Mouse (Mus musculus) hindbrain, embryonic 14.5 days (tissue): ENCODE data around the gene Zbtb4. TPM values are rescaled to one million over a fixed set of nuclear protein-coding genes. Genes with fewer than 3 reads are reported as not detected.
A peak's percentile ranks its signal among the peaks of the same experiment; 100 is the strongest.

Source experiments
- ATAC-seq: fragments of 200-750 bp; cut with Nextera tagmentation; 2 replicates; pipeline ENCODE4 v1.8.0; 2017; ENCODE audit warnings: moderate number of reproducible peaks, mild to moderate bottlenecking, moderate TSS enrichment, moderate library complexity; ENCODE audit not compliant: low FRiP score
- DNase-seq: peaks from one replicate; pipeline ENCODE4 v3.0.0-alpha.2; 2015; ENCODE audit warnings: low spot score
- H3K27ac ChIP-seq: fragments of 300-500 bp; sonication (generic); 2 replicates; pipeline ENCODE4 v1.5.1; 2014; ENCODE audit warnings: mild to moderate bottlenecking, moderate library complexity
- H3K27me3 ChIP-seq: fragments of 300-500 bp; sonication (generic); 2 replicates; pipeline ENCODE4 v1.6.1; 2014; ENCODE audit warnings: mild to moderate bottlenecking, low read length, mixed read lengths; ENCODE audit not compliant: control insufficient read depth, insufficient read depth
- H3K36me3 ChIP-seq: fragments of 300-500 bp; sonication (generic); replicated peaks from 2 replicates; pipeline ENCODE4 v1.6.1; 2014; ENCODE audit not compliant: control insufficient read depth, insufficient read depth
- H3K4me1 ChIP-seq: fragments of 300-500 bp; sonication (generic); replicated peaks from 2 replicates; pipeline ENCODE4 v1.6.1; 2014; ENCODE audit warnings: antibody characterized with exemption, low read length, mixed read lengths; ENCODE audit not compliant: control insufficient read depth, insufficient read depth
- H3K4me2 ChIP-seq: fragments of 300-500 bp; sonication (generic); replicated peaks from 2 replicates; pipeline ENCODE4 v1.6.1; 2014; ENCODE audit warnings: mild to moderate bottlenecking, moderate library complexity
- H3K4me3 ChIP-seq: fragments of 300-500 bp; sonication (generic); replicated peaks from 2 replicates; pipeline ENCODE4 v1.5.1; 2014; ENCODE audit warnings: mild to moderate bottlenecking, low read length
- H3K9ac ChIP-seq: fragments of 300-500 bp; sonication (generic); 2 replicates; pipeline ENCODE4 v1.6.1; 2014
- H3K9me3 ChIP-seq: fragments of 300-500 bp; sonication (generic); 2 replicates; pipeline ENCODE4 v1.6.1; 2016; ENCODE audit warnings: low read length; ENCODE audit not compliant: control insufficient read depth
- WGBS: fragments of 180-500 bp; shearing (Covaris S2); extraction: QIAGEN DNeasy Blood & Tissue Kit; methylation state at CpG from one replicate; pipeline ENCODE4 v1.1.7; 2014; 5-methylcytosine and 5-hydroxymethylcytosine counted together
- polyA plus RNA-seq: library from polyadenylated mRNA; unstranded; fragments of >200 nt; fragmentation: Nextera tagmentation; extraction: Ambion mirVana; gene quantifications from 2 replicates; pipeline ENCODE4 v1.2.1, GENCODE M21; 2014

Gene Zbtb4
- polyA plus RNA-seq, 1 experiment from 2014 or later: 4.6 TPM

GRCm38 (mm10) chr11:69816520-69816919 lies 50.8 kb downstream of the Zbtb4 start:
- no peak overlapping the region for H3K4me3 ChIP-seq
- H3K4me2 ChIP-seq: no peak overlapping the region
- H3K27me3 ChIP-seq: no peaks in the 10 kb centered on the region
- ATAC-seq (no peak), DNase-seq (no peak)
- H3K9ac ChIP-seq: no peak overlapping the region
- H3K9me3 ChIP-seq: no peaks in the 10 kb centered on the region
- H3K36me3 ChIP-seq: no peaks in the 10 kb centered on the region
- H3K4me1 ChIP-seq: no peaks in the 10 kb centered on the region
- no peak overlapping the region for H3K27ac ChIP-seq
- 93% methylated on average over 12 of the region's 12 CpGs for WGBS

- Histone ChIP-seq H3K4me3 (no peak within 1 kb of the TSS), H3K4me1 (no peaks in the 10 kb centered on the region), H3K36me3 (no peaks in the 10 kb centered on the region), H3K9ac (no peak within 1 kb of the TSS), H3K27me3 (no peaks in the 10 kb centered on the region), H3K4me2 (no peak within 1 kb of the TSS), H3K9me3 (no peaks in the 10 kb centered on the region), H3K27ac (no peak within 1 kb of the TSS)
- ATAC-seq: no peak
- no peak for DNase-seq
- WGBS: 85% methylated on average over 2 of the region's 2 CpGs
These were observed 52.7 kb downstream of the Zbtb4 start, which contains the start of gene Spem2 for GRCm38 (mm10) chr11:69818365-69818764. Spem2 (minus strand) TSS chr11:69818465.

GRCm38 (mm10) chr11:69818871-69819270 lies 53.2 kb downstream of the Zbtb4 start:
- 93% methylated on average over 8 of the region's 8 CpGs for WGBS
- no peaks in the 10 kb centered on the region for H3K9me3 ChIP-seq
- H3K36me3 ChIP-seq: peaks cover 4% of the 10 kb centered on the region
- H3K4me3 ChIP-seq: no peak overlapping the region
- H3K4me1 ChIP-seq: no peaks in the 10 kb centered on the region
- no peak overlapping the region for H3K27ac ChIP-seq
- H3K4me2 ChIP-seq: no peak overlapping the region
- DNase-seq (no peak), ATAC-seq (no peak)
- H3K27me3 ChIP-seq: no peaks in the 10 kb centered on the region
- H3K9ac ChIP-seq: no peak overlapping the region

GRCm38 (mm10) chr11:69822080-69822479 lies 56.4 kb downstream of the Zbtb4 start, which contains the start of gene Spem1:
Spem1 (minus strand) TSS chr11:69822180.
- Histone ChIP-seq H3K36me3 (peaks cover 36% of the 10 kb centered on the region), H3K9ac (no peak within 1 kb of the TSS), H3K27ac (no peak within 1 kb of the TSS), H3K4me3 (no peak within 1 kb of the TSS), H3K9me3 (no peaks in the 10 kb centered on the region), H3K4me2 (no peak within 1 kb of the TSS), H3K27me3 (no peaks in the 10 kb centered on the region), H3K4me1 (no peaks in the 10 kb centered on the region)
- 84% methylated on average over 3 of the region's 3 CpGs for WGBS
- DNase-seq (no peak), ATAC-seq (no peak)

- no peak overlapping the region for H3K4me3 ChIP-seq
- no peaks in the 10 kb centered on the region for H3K9me3 ChIP-seq
- no peak overlapping the region for H3K4me2 ChIP-seq
- peaks cover 49% of the 10 kb centered on the region for H3K36me3 ChIP-seq
- H3K4me1 ChIP-seq: no peaks in the 10 kb centered on the region
- WGBS: 69% methylated on average over 2 of the region's 2 CpGs
- H3K27me3 ChIP-seq: no peaks in the 10 kb centered on the region
- H3K9ac ChIP-seq: no peak overlapping the region
- H3K27ac ChIP-seq: no peak overlapping the region
- no peak for DNase-seq
- no peak for ATAC-seq
These were observed 57.7 kb downstream of the Zbtb4 start for GRCm38 (mm10) chr11:69823456-69823855.

GRCm38 (mm10) chr11:69828832-69829231 lies 63.1 kb downstream of the Zbtb4 start:
- DNase-seq (no peak), ATAC-seq (no peak)
- peaks cover 3% of the 10 kb centered on the region for H3K4me1 ChIP-seq
- no peak overlapping the region for H3K9ac ChIP-seq
- no peak overlapping the region for H3K27ac ChIP-seq
- H3K4me3 ChIP-seq: no peak overlapping the region
- H3K4me2 ChIP-seq: no peak overlapping the region
- 55% methylated on average over 5 of the region's 5 CpGs for WGBS
- peaks cover 95% of the 10 kb centered on the region for H3K36me3 ChIP-seq
- H3K27me3 ChIP-seq: no peaks in the 10 kb centered on the region
- no peaks in the 10 kb centered on the region for H3K9me3 ChIP-seq

GRCm38 (mm10) chr11:69833554-69833953 lies 67.8 kb downstream of the Zbtb4 start:
- 45% methylated on average over 8 of the region's 8 CpGs for WGBS
- no peak overlapping the region for H3K27ac ChIP-seq
- peaks cover 26% of the 10 kb centered on the region for H3K4me1 ChIP-seq
- H3K27me3 ChIP-seq: no peaks in the 10 kb centered on the region
- H3K4me3 ChIP-seq: peak overlapping the region; percentile 95
- peak overlapping the region; percentile 99 for H3K4me2 ChIP-seq
- H3K9me3 ChIP-seq: no peaks in the 10 kb centered on the region
- ATAC-seq (no peak), DNase-seq (no peak)
- peaks cover 49% of the 10 kb centered on the region for H3K36me3 ChIP-seq
- H3K9ac ChIP-seq: peak overlapping the region; percentile 98

Other genes with a start within 250 kb of the Zbtb4 start
- 4.8 and 4.9 TPM in 2 replicates for gene Dnah2, start 216.8 kb upstream of the Zbtb4 start, polyA plus RNA-seq
- 39.9 and 40.8 TPM in 2 replicates for gene Efnb3, start 205.7 kb upstream of the Zbtb4 start, polyA plus RNA-seq
- gene Wrap53, start 185.7 kb upstream of the Zbtb4 start, polyA plus RNA-seq: 15.6 and 16.8 TPM in 2 replicates
- gene Trp53, start 185.6 kb upstream of the Zbtb4 start, polyA plus RNA-seq: 55.7 TPM in 2 replicates
- gene Atp1b2, start 160.0 kb upstream of the Zbtb4 start, polyA plus RNA-seq: 72.1 and 94.2 TPM in 2 replicates
- not detected in 2 replicates for gene Shbg, start 148.0 kb upstream of the Zbtb4 start, polyA plus RNA-seq
- gene Sat2, start 143.9 kb upstream of the Zbtb4 start, polyA plus RNA-seq: 16.9 and 24.5 TPM in 2 replicates
- gene Fxr2, start 132.9 kb upstream of the Zbtb4 start, polyA plus RNA-seq: 27.9 and 35.1 TPM in 2 replicates
- not detected in 2 replicates for gene Sox15, start 110.6 kb upstream of the Zbtb4 start, polyA plus RNA-seq
- 47.4 and 63.7 TPM in 2 replicates for gene Mpdu1, start 103.3 kb upstream of the Zbtb4 start, polyA plus RNA-seq
- gene Cd68, start 99.8 kb upstream of the Zbtb4 start, polyA plus RNA-seq: 8.0 and 10.3 TPM in 2 replicates
- 559 and 579 TPM in 2 replicates for gene Eif4a1, start 93.5 kb upstream of the Zbtb4 start, polyA plus RNA-seq
- gene Senp3, start 83.8 kb upstream of the Zbtb4 start, polyA plus RNA-seq: 96.2 and 99.2 TPM in 2 replicates
- gene Tnfsf13, start 80.1 kb upstream of the Zbtb4 start, polyA plus RNA-seq: 0.20 and 0.55 TPM in 2 replicates
- 4.2 and 5.0 TPM in 2 replicates for gene Tnfsf12, start 70.1 kb upstream of the Zbtb4 start, polyA plus RNA-seq
- 1.1 and 2.6 TPM in 2 replicates for gene Tnfsfm13, start 69.8 kb upstream of the Zbtb4 start, polyA plus RNA-seq
- 24.3 and 26.9 TPM in 2 replicates for gene Polr2a, start 7.3 kb upstream of the Zbtb4 start, polyA plus RNA-seq
- gene Slc35g3, start 3.9 kb upstream of the Zbtb4 start, polyA plus RNA-seq: 0.27 and 0.39 TPM in 2 replicates
- gene Chrnb1, start 30.0 kb downstream of the Zbtb4 start, polyA plus RNA-seq: 1.4 and 1.6 TPM in 2 replicates
- 4.3 TPM in 2 replicates for gene Fgf11, start 35.9 kb downstream of the Zbtb4 start, polyA plus RNA-seq
- 0.90 and 1.9 TPM in 2 replicates for gene Tmem102, start 39.7 kb downstream of the Zbtb4 start, polyA plus RNA-seq
- gene Gm39566, start 49.4 kb downstream of the Zbtb4 start, polyA plus RNA-seq: not detected in 2 replicates
- gene Spem2, start 52.6 kb downstream of the Zbtb4 start, polyA plus RNA-seq: not detected in 2 replicates
- gene Spem1, start 56.3 kb downstream of the Zbtb4 start, polyA plus RNA-seq: 0.40 and 0.44 TPM in 2 replicates
- gene Nlgn2, start 71.9 kb downstream of the Zbtb4 start, polyA plus RNA-seq: 22.3 and 24.7 TPM in 2 replicates
- 321 and 409 TPM in 2 replicates for gene Tmem256, start 72.6 kb downstream of the Zbtb4 start, polyA plus RNA-seq
- gene Plscr3, start 80.5 kb downstream of the Zbtb4 start, polyA plus RNA-seq: 39.3 and 39.8 TPM in 2 replicates
- not detected in 2 replicates for gene Tnk1, start 92.8 kb downstream of the Zbtb4 start, polyA plus RNA-seq
- gene Tmem95, start 112.1 kb downstream of the Zbtb4 start, polyA plus RNA-seq: not detected in 2 replicates
- gene Kctd11, start 115.5 kb downstream of the Zbtb4 start, polyA plus RNA-seq: 2.2 and 2.3 TPM in 2 replicates
- gene Acap1, start 129.6 kb downstream of the Zbtb4 start, polyA plus RNA-seq: 0.20 and 0.33 TPM in 2 replicates
- 5.4 and 7.6 TPM in 2 replicates for gene 2810408A11Rik, start 135.1 kb downstream of the Zbtb4 start, polyA plus RNA-seq
- 25.6 and 28.1 TPM in 2 replicates for gene Neurl4, start 135.2 kb downstream of the Zbtb4 start, polyA plus RNA-seq
- gene Gps2, start 148.0 kb downstream of the Zbtb4 start, polyA plus RNA-seq: 50.4 and 56.5 TPM in 2 replicates
- 1,061 and 1,077 TPM in 2 replicates for gene Eif5a, start 156.0 kb downstream of the Zbtb4 start, polyA plus RNA-seq
- gene Ybx2, start 169.9 kb downstream of the Zbtb4 start, polyA plus RNA-seq: 7.1 and 7.3 TPM in 2 replicates
- 2.2 and 2.3 TPM in 2 replicates for gene Slc2a4, start 182.3 kb downstream of the Zbtb4 start, polyA plus RNA-seq
- 0.32 and 0.47 TPM in 2 replicates for gene Cldn7, start 198.9 kb downstream of the Zbtb4 start, polyA plus RNA-seq
- gene Ctdnep1, start 215.2 kb downstream of the Zbtb4 start, polyA plus RNA-seq: 25.5 and 29.4 TPM in 2 replicates
- gene Elp5, start 216.6 kb downstream of the Zbtb4 start, polyA plus RNA-seq: 168 and 169 TPM in 2 replicates
- gene Gabarap, start 225.2 kb downstream of the Zbtb4 start, polyA plus RNA-seq: 624 and 628 TPM in 2 replicates
- gene Phf23, start 229.9 kb downstream of the Zbtb4 start, polyA plus RNA-seq: 38.0 and 38.4 TPM in 2 replicates
- 17.9 and 20.9 TPM in 2 replicates for gene Dvl2, start 234.7 kb downstream of the Zbtb4 start, polyA plus RNA-seq
- 49.9 and 56.1 TPM in 2 replicates for gene Acadvl, start 249.5 kb downstream of the Zbtb4 start, polyA plus RNA-seq